Mouse (Mus musculus): ENCODE measurements at regions not wholly inside any gene's neighbourhood (a gene's known extent, or its start where the extent isn't known, plus 50 kb on each side); places are given as distances from the start of the nearest gene placed in this dataset.
A peak's percentile ranks its signal among the peaks of the same experiment; 100 is the strongest.

- ATAC-seq, result no peak
Observed at GRCm38 (mm10) chr3:60698189-60698588, 225.6 kb downstream of the Mbnl1 start.

- no peak for ATAC-seq
Observed at GRCm38 (mm10) chr3:60707139-60707538, 234.5 kb downstream of the Mbnl1 start.

- ATAC-seq, result no peak
Observed at GRCm38 (mm10) chr3:60712896-60713295, 240.3 kb downstream of the Mbnl1 start.

DNA sequence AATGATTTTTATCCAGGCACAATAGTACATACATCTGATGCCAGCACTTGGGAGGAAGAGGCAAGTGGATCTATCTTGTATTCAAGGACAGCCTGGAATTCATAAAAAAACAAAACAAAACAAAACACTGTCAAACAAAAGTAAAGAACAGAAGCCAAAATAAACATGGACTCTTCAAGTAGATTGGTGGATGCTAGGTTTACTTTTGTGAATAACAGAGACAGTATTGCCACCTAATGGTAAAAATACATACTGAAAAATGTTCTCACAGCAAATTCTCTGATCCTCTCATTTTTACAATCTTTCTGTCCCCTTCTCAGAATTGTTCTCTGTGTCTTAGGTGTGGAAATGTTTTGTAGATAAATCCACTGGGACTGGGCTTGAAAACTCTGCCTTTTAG is 247.7 kb downstream of the Mbnl1 start:
- ATAC-seq, result no peak

DNA sequence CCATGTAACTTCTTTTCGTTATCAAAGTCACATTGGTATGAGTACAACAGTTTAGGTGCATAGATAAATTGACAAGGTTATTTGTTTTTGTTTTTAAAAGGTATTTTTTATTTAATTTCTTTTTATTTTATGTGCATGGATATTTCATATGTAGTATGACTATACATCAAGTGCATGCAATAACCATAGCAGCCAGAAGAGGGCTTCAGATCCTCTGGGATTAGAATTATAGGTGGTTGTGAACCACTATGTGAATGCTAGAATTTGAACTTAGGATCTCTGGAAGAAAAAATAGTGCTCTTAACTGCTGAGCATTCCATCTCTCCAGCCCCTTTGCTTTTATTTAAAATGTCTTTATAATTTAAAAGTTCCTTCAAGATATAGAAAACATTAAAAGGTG is 258.7 kb downstream of the Mbnl1 start:
- ATAC-seq, result no peak

GRCm38 (mm10) chr3:60740543-60741294 is 261.9 kb upstream of the P2ry1 start:
- ATAC-seq, result no peak

DNA sequence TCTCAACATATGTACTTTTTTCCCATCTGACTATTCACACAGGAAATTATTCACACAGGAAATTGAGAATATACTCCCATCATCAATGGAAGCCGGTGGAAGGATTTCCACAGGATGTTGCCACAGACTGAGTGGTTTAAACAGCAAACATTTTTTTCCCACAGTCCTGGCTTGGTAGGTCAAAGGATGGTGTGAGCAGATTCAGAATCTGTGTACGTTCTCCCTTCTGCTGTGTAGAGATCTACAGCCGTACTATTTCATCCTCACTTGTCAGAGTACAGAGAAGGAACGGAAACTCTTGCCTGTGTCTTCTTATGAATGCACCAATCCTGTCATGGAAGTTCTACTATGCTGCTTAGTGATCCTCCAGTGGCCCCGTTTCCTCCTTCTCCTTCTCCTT is 261.2 kb upstream of the P2ry1 start:
- no peak for ATAC-seq

DNA sequence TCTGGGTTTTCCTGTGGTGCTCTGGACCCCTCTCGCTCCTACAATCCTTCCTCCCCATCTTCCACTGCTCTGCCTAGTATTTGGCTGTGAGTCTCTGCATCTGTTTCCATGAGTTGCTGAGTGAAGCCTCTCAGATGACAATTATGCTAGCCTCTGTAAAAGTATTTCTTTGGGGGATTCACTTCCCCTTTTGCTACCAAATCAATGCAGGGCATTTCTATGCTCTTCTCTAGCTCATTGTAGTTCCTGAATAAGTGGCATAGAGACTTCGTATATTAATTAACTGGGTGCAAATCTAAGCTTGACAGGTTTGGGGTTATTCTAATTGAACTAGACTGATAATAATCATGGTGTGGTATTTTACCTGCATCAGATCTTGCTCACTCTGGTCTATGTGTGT is 260.4 kb upstream of the P2ry1 start:
- no peak for ATAC-seq

- no peak for ATAC-seq
Observed at GRCm38 (mm10) chr3:60745075-60745474, 257.5 kb upstream of the P2ry1 start.

DNA sequence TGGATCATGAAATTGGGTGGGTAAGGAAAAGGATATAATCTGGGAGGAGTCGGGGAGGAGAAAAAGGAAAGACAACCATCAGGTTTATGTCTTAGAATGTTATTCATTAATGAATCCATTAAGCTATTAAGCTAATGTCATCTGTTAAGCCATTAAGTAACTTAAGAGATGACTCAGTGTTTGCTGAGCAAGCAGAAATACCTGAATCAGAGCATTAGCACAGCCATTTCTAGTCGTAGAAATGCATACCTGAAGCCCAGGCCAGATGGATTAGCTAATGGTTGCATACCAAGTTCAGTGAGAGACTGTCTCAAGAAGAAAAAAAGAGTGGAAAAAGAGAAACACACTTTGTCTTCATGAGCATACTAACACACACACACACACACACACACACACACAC is 244.0 kb upstream of the P2ry1 start:
- no peak for ATAC-seq

GRCm38 (mm10) chr3:60759046-60759445 is 243.5 kb upstream of the P2ry1 start:
- no peak for ATAC-seq

GRCm38 (mm10) chr3:60762874-60763273 is 239.7 kb upstream of the P2ry1 start:
- peak; percentile 57 for ATAC-seq

DNA sequence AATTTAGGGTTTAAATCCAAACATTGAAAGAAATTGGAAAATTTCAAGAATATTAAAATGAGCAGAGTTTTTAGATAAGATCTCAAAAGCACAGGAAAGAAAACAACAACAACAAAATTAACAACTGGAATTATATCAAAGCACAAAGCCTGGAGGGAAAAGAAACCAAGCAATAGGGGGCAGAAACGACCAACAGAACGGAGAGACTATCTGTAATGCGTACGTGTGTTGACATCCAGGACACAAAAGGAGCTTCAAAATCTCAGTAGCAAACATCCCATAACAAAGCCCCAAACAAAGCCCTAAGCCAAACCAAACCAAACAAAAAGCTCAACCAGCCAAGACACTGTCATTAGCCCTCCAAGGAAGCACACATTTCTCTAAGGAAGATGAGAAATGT is 237.5 kb upstream of the P2ry1 start:
- ATAC-seq, result no peak

GRCm38 (mm10) chr3:60768996-60769395 is 233.6 kb upstream of the P2ry1 start:
- ATAC-seq, result no peak

- ATAC-seq, result no peak
Observed at GRCm38 (mm10) chr3:60771866-60772265, 230.7 kb upstream of the P2ry1 start.

- no peak for ATAC-seq
Observed at GRCm38 (mm10) chr3:60773383-60773782, 229.2 kb upstream of the P2ry1 start.

GRCm38 (mm10) chr3:60785137-60785875 is 217.3 kb upstream of the P2ry1 start:
- ATAC-seq, result peak; percentile 77

GRCm38 (mm10) chr3:60787989-60788388 is 214.6 kb upstream of the P2ry1 start:
- peak; percentile 34 for ATAC-seq

DNA sequence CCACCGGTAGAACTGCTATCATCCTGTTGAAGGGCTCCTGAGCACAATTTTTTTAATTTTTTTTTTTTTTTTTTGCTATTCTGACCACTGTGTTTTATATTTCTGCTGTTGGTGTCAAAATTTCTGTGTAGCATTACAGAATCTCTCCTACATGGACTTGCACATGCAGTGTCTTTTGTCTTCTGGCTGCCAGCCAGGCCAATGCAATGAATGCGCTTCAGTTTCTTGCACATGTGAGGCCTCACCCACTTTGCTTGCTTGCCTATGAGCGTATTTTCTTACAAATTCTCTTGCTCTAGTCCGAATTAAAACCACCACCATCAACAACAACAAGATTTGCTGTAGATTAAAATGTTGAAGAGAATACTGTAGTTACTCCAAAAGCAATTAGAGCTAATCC is 213.2 kb upstream of the P2ry1 start:
- no peak for ATAC-seq

DNA sequence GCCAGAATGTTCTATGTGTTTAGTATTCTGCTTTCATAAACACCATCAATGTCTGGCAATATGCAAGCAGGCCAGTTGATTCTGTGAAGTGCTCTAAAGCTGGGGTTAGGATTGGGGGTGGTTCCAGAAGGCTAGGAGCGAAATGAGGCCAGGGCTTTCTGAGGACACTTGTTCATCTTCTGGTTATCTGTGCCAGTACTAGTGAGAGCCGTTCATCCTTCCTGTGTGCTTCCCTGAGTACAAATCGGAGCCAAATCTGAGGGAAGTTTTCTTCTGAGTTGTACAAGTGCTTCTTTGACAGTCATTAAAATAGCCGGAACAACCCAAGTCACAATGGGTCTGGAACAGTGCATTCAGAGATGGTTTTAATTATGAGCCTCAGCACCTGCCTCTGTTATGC is 210.4 kb upstream of the P2ry1 start:
- ATAC-seq, result no peak

- ATAC-seq, result no peak
Observed at GRCm38 (mm10) chr3:60796207-60796606, 206.4 kb upstream of the P2ry1 start.

DNA sequence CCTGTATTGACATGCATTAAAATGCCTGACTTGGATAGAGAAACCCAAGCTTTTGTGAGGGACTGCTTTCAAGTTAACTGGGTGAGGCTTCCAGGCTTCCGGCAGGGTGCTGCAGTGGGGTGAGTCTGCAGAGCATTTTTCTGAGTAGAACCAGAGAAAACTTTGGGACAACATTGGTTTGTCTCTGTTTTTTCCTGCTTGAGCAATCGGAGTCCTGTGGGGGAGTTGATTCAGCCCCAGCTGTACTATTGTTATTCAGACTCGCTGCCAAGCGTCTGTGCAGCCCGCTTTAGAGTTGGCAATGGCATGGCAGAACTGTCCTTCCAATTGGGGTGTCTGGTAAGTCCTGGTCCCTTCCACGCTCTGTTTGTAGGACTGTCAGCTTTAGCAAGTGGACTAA is 204.8 kb upstream of the P2ry1 start:
- ATAC-seq, result no peak

- ATAC-seq, result no peak
Observed at GRCm38 (mm10) chr3:60798461-60798860, 204.1 kb upstream of the P2ry1 start.

DNA sequence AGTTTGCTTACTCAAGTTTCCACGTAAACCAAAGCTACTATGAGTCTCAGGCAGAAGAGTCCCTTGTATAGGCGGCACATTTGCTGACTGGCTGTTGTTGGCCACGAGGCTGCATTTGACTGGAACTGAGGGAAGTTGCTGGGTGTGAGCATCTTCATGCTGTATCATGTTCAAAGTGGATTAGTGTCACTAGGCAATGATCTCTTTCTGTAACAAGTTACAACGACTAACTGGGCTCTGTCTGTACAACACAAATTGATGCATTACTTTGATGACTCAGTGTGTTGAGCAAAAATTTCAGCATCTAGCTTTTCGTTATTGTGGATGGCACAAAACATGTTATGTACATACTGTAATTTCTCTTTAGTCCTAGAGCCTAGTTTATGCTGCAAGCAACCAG is 203.7 kb upstream of the P2ry1 start:
- no peak for ATAC-seq

Measured in CD4-positive, CD25-positive, alpha-beta regulatory T cell, adult 4 months (primary cell).